Mouse (Mus musculus) small intestine, adult 2 months (tissue): ENCODE measurements at regions not wholly inside any gene's neighbourhood (a gene's known extent, or its start where the extent isn't known, plus 50 kb on each side); places are given as distances from the start of the nearest gene placed in this dataset.

Source experiments
- H3K27ac ChIP-seq: fragments of 200-500 bp; 2 replicates; pipeline ENCODE4 v1.5.1; 2012; ENCODE audit warnings: low read depth, low read length, control low read depth, inconsistent platforms; ENCODE audit not compliant: insufficient read depth
- H3K27me3 ChIP-seq: fragments of 200-500 bp; 2 replicates; pipeline ENCODE4 v1.6.1; 2012; ENCODE audit warnings: mild to moderate bottlenecking, moderate library complexity, low read length, inconsistent platforms; ENCODE audit not compliant: control insufficient read depth, insufficient read depth
- H3K36me3 ChIP-seq: fragments of 200-500 bp; 2 replicates; pipeline ENCODE4 v1.6.1; 2012; ENCODE audit warnings: mild to moderate bottlenecking, low read length, control low read depth, inconsistent platforms; ENCODE audit not compliant: control insufficient read depth, insufficient read depth
- H3K4me1 ChIP-seq: fragments of 200-500 bp; 2 replicates; pipeline ENCODE4 v1.6.1; 2012; ENCODE audit warnings: low read length, inconsistent platforms, mixed read lengths; ENCODE audit not compliant: control insufficient read depth, insufficient read depth, insufficient read length
- H3K4me3 ChIP-seq: fragments of 200-500 bp; 2 replicates; pipeline ENCODE4 v1.5.1; 2012; ENCODE audit warnings: low read depth, mild to moderate bottlenecking, control low read depth, inconsistent platforms, low read length, moderate library complexity
- CTCF ChIP-seq: fragments of 200-500 bp; IDR thresholded peaks from 2 replicates; pipeline ENCODE4 v1.5.1; 2012; ENCODE audit warnings: low read depth, mild to moderate bottlenecking, control low read depth, inconsistent platforms, low read length, moderate library complexity, mixed read lengths; ENCODE audit not compliant: insufficient replicate concordance, insufficient read length; ENCODE audit errors: extremely low read depth
- POLR2A ChIP-seq: fragments of 200-500 bp; IDR thresholded peaks from 2 replicates; pipeline ENCODE4 v1.6.1; 2012; ENCODE audit warnings: low read depth, mild to moderate bottlenecking, control low read depth, inconsistent platforms, low read length, moderate library complexity
- WGBS: fragments of 180-500 bp; shearing (Covaris S2); methylation state at CpG from one replicate; pipeline ENCODE4 v1.1.7; 2018; 5-methylcytosine and 5-hydroxymethylcytosine counted together

DNA sequence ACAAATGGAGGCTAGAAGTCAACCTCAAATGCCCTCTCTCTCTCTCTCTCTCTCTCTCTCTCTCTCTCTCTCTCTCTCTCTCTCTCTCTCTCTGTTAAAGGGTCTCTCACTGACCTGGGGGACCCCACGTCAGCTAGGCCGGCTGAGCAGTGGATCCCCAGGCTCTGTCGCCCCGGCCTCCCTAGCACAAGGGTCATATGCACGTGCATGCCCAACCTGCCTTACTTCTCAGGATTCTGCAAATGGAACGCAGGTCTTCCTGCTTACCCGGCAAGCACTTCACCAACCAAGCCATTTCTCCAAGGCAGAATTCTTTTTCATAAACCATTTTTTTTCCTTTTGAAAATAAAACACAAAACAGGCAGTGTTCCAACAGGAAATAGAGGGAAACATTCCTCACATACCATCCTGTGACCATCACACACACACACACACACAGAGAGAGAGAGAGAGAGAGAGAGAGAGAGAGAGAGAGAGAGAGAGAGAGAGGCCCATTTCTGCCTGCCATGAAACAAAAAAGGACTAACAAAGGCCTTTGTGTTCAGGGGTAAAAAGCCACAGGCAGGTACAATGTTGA, 150.4 kb upstream of the Noct start:
- no peak overlapping the region for H3K4me3 ChIP-seq
- TF ChIP-seq CTCF (no peak), POLR2A (no peak)
- H3K36me3 ChIP-seq: no peaks in the 10 kb centered on the region
- WGBS: 77% methylated on average over 7 of the region's 7 CpGs
- H3K4me1 ChIP-seq: peaks cover 5% of the 10 kb centered on the region; the same call in 1 of the 2 replicates
- H3K27ac ChIP-seq: no peak overlapping the region
- no peaks in the 10 kb centered on the region for H3K27me3 ChIP-seq

DNA sequence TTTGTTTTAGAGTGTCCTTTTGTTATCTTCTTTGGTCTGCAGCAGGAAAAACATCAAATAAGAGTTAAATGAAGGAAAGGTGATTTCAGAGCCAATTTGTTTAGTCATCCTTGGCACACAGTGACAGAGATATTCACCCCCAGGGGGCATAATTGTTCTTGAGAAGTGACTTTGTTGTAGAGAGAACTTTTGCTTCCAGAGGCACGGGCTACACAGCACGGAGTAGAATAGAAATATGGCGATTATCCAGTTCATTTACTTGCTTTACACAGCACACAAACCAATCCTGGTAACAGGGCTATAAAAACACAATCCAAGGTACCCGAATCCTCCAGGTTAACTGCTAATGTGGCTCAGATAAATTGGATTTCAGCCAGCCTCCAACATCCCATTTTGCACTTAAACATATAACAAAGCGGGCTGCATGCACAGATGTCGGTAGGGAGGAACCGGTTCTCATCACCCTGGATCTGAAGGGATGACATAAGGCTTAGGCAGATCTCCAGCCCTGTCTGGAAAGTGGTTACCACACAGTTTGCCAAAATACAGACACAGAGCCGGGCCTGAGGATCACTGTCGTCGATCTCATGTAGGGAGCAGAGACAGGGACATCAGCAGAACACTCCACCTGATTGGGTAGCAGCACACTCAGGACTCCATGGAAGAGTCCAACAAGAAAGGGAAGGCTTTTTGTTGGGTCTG, 148.9 kb upstream of the Noct start:
- Histone ChIP-seq H3K36me3 (no peaks in the 10 kb centered on the region), H3K27me3 (no peaks in the 10 kb centered on the region), H3K4me3 (no peak overlapping the region), H3K27ac (no peak overlapping the region), H3K4me1 (peaks cover 5% of the 10 kb centered on the region; the same call in 1 of the 2 replicates)
- no peak for TF ChIP-seq CTCF
- no peak for TF ChIP-seq POLR2A
- 59% methylated on average over 10 of the region's 10 CpGs for WGBS

DNA sequence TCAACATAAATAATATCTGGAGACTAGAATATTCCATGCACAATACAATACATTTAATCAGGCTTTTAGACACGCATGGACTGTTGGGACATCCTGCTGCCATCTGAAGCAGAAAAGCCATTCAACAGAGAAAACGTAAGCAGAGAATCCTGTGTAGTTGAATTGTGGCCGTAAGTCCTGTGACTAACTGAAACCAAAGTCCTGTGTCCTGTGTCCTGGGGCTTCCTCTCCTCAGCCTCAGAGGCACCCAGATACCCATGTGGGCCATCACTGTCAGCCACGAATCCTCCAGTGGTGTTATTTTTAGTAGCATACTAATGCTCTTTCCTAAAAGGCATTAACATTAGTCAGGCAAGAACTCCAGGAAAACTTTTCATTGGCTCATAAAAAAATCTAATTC, 145.8 kb upstream of the Noct start:
- Histone ChIP-seq H3K27ac (no peak overlapping the region), H3K36me3 (no peaks in the 10 kb centered on the region), H3K27me3 (no peaks in the 10 kb centered on the region), H3K4me1 (peaks cover 2% of the 10 kb centered on the region; the same call in 1 of the 2 replicates), H3K4me3 (no peak overlapping the region)
- TF ChIP-seq POLR2A (no peak), CTCF (no peak)
- WGBS: 78% methylated on average over 4 of the region's 4 CpGs

DNA sequence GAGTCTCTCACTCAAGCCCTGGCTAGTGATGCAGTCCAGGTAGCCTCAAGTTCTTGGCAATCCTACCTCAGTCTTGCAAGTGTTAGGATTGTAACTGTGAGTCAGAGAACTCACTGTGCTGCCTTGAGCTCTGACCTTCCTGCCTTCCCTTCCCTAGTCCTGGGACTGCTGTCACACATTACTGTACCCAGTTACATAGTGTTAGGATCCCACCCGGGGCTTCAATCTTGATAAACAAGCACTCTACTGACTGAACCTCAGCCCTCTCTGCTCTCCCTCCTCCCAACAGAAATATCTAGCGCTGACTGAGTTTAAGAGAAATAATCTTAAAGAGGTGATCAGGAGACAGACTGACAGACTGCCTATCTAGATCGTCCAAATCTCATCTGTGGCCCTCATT, 143.8 kb upstream of the Noct start:
- 39% methylated on average over 3 of the region's 3 CpGs for WGBS
- TF ChIP-seq CTCF (no peak), POLR2A (no peak)
- Histone ChIP-seq H3K27me3 (no peaks in the 10 kb centered on the region), H3K36me3 (no peaks in the 10 kb centered on the region), H3K27ac (no peak overlapping the region), H3K4me1 (no peaks in the 10 kb centered on the region), H3K4me3 (no peak overlapping the region)

DNA sequence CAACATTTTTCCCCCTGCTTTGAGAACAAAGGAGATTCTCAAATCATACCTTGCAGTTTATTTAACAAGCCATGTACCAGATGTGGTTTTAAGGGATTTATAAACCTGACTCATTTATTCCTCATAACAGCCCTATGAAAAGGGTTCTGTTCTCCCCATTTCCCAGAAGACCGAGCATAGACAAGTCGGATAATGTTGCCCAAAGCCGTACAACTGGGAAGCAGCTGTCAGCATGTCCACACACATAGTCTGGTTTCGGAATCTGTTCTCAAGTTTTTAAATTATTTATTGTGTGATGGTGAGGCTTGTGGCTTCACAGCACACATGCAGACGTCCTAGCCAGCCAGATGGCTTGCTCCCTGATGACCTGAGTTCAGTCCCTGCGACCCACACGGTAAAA, 143.4 kb upstream of the Noct start:
- 51% methylated on average over 7 of the region's 7 CpGs for WGBS
- no peaks in the 10 kb centered on the region for H3K27me3 ChIP-seq
- no peak overlapping the region for H3K27ac ChIP-seq
- no peak for TF ChIP-seq POLR2A
- no peak for TF ChIP-seq CTCF
- no peaks in the 10 kb centered on the region for H3K4me1 ChIP-seq
- no peaks in the 10 kb centered on the region for H3K36me3 ChIP-seq
- no peak overlapping the region for H3K4me3 ChIP-seq

DNA sequence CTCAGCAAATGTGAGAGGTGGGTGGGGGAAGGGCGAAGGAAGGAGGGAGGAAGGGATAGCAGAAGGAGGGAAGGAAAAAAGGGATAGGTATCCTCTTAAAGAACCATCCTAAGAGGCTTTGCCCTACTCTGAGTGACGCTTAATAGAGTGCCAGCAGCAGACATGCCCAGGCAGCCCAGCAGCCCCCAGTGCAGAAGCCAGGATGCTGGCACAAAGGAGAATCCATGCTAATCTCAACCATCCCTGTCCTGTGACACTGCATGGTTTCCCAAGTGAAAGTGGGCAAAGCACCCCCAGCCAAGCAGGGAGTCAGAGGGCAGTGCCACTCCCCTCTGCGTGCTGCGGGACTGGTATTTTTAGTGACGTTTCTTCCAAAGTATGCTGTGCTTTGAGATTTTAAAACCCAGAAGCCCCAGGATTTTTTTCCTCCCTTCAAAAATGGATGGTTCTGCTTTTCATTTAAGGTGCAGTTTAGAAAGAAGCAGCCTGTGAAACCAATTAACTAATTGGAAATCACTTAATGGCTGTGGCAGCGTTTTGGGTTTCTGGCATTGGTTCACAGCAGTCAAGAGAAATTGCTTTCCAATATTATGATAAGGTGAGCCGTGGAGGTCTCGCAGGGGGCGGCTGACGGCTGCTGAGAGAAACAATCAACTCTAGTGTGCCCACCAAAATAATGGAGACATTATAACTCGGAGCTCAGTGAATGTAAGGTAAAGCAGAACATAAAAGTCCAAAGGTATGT, 141.2 kb upstream of the Noct start:
- Histone ChIP-seq H3K27ac (no peak overlapping the region), H3K27me3 (no peaks in the 10 kb centered on the region), H3K36me3 (no peaks in the 10 kb centered on the region), H3K4me1 (no peaks in the 10 kb centered on the region), H3K4me3 (no peak overlapping the region)
- WGBS: 70% methylated on average over 11 of the region's 11 CpGs
- TF ChIP-seq POLR2A (no peak), CTCF (no peak)

DNA sequence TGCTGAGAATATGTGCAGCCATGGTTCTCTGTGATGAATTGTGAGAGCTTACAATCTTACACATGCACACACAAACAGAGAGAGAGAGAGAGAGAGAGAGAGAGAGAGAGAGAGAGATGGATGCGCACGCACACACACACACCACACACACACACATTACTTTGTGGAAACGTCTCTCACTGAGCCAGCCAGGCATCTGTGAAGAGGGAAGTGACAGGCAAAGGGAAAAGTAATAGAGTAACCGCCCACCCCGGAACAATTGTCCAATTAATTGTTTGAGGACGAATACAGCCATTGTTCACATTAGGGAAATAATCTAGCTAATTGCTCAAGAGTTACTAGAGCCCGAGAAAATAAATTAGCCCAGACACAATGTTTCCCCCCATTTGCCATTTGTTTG, 140.7 kb upstream of the Noct start:
- 70% methylated on average over 7 of the region's 7 CpGs for WGBS
- TF ChIP-seq CTCF (no peak), POLR2A (no peak)
- Histone ChIP-seq H3K27ac (no peak overlapping the region), H3K4me3 (no peak overlapping the region), H3K4me1 (no peaks in the 10 kb centered on the region), H3K36me3 (no peaks in the 10 kb centered on the region), H3K27me3 (no peaks in the 10 kb centered on the region)
